Mouse (Mus musculus) cerebellum, postnatal 36 days (tissue): ENCODE results near the gene Fstl4.
A peak's percentile ranks its signal among the peaks of the same experiment; 100 is the strongest.

Source experiments
- DNase-seq, 2 experiments: peaks; one replicate each; pipeline ENCODE4 v3.0.0; 2021 to 2022; ENCODE audit warnings: mixed read lengths in 2 of 2

Gene Fstl4

DNA sequence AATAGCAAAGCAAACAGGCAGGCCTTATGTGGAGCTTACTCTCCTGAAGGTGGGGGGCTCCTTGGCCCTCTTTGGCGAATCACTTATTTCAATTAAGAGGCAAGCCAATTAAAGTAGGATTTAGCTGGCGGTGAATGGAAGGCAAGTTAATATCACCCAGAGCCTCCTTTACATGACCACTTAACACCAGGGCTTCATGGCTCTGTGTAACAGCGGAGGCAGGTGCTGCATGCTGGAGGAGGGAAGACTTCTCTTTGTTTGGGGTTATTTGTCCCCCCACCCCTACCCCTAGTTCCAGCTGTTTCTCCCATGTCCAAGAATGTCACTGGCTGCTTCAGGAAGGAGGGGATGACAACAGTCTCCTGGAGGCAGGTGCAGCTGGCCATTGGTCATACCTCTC is 10.9 kb downstream of the Fstl4 start:
- DNase-seq: no peak

DNA sequence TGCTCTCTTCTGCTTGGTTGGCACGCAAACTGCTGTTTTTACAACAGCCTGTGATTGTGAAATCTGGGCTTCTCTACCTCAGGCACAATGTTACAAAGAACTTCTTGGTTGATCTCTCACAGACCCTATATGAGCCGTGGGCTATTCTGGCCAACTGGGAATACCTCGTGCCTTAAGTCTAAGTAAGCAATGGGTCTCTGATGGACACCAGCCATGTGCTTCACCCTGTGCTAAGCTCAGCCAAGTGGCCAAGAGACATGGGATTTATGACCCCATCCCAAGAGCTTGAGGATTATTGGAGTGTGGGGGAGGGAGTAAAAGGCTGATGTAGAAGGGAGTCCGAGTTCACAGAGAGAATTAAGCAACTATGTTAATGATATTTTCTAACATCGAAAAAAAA is 18.0 kb downstream of the Fstl4 start:
- DNase-seq: no peak

DNA sequence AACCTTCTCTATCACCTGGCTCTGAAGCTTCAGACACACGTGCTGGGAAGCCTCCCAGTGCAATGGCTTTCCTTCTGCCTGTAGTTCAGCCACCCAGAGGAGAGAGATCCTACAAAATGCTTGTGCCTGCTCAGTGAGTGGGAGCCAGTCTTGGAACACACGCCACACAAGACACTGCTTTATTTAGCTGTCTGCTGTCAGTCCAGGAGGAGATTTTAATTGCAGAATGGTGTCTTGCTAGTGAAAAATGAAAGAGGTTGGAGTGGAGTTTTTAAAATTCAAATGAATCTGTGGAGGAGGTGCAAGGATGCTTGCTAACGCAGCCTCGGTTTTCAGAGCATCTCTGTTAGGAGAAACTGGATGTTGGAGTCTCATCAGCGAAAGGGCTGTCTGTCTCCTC is 29.9 kb downstream of the Fstl4 start:
- no peak for DNase-seq

DNA sequence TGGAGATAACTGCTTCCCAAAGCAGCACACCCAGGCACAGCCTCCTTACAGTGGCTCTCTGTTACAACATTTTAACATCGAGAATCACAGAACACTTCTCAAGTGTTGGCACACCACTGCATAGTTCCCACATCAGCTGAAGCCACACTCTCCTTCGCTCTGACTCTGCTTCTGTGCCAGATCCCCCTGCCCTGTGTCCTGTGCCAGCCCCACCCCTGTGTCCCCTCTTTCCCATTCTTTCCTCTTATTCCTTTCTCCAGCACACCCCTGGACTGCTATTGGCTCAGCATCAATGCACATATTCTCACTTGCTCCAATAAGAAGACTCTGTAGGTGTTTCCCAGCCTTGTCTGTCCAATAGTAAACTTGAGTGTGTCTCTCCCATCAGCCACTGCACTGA is 45.1 kb downstream of the Fstl4 start:
- no peak for DNase-seq

DNA sequence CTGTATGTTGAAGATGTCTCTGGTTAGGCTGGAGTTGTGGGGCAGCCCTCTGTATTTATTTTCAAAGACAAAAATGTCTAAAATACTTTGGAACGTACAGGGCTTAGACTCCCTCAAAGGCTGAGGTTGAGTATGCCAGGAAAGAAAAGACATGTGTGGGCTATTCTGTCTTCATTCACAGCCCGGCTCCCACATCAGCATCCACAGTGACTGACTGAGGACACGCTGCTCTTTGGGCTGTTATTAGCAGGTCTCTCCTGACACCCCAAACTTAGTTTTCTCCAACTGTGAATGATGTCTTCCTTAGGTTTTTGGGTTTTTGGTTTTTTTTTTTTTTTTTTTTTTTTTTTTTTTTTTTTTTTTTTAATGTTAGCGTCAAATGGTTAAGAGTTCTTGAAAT is 51.6 kb downstream of the Fstl4 start:
- no peak for DNase-seq

DNA sequence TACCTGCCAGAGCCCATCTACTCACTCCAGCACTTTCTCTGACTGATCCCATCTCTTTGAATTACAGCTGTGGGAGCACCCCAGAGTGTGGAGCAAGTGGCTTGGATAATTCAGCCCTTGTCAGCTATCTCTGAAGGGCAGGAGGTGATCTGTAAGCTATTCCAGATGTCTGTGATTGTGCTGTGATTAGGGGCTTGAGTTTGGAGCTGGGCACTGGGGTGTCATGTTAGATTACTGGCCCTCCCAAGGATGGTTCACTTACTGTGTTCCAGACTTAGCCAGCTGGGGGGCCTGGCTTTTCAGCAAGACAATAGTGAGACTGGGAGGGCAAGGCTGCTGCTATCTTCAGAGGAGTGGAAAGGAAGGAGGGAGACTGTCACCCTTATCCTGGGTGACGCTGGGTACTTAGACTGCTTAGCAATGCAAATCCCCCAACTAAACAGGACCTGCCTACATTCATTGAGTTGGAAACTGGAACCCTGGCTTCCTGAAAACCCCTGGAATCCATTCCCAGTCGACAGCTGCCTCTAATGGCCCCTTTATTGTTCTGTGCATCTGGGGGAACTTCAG is 56.0 kb downstream of the Fstl4 start:
- DNase-seq: no peak

DNA sequence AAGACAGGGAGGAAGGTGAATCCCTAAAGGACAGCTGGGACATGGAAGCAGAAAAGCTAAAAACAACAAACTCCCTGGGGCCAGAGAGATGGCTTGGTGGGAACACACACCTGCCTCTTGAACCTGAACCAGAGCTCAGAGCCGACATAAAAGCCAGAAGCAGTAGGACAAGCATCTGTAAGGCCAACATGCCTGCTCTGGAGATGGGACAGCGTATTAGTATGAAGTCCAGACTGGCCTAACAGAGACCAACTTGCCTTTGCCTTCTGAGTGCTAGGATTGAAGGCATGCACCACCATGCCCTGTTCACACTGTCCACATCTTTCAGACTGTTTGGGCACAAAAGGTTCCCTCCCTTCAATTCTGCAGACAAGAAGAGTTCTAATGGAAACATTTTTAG is 62.2 kb downstream of the Fstl4 start:
- no peak for DNase-seq

DNA sequence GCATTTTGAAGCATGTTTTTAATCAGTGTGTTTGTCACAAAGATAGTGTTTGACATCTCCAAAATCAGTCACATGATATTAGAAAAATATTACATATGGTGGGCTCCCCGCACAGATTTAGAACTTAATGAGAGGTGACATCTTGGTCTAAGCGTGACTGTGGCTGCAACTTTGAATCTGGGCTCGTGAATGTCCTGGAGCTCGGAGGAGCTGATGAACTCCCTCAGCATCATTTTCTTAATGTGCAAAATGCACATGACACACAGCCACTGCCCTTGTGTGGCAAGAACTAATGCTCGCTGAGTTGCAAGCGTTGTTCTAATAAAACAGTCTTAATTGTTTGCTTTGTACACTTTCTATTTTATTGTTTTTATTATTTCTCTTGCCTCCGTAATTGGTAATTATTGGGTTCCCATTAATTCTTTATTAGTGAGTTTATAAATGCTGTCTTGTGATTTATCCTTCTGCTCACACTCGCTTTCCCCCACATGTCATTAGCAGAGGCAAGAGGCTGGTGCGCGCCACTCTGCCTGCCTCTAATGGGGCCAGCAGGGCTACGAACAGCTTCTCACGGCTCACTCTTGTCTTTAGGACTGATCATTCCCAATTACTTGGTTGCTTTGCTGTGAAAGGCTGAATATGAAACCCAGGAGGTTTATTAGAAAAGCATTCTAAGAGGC is 67.3 kb downstream of the Fstl4 start:
- DNase-seq: no peak

DNA sequence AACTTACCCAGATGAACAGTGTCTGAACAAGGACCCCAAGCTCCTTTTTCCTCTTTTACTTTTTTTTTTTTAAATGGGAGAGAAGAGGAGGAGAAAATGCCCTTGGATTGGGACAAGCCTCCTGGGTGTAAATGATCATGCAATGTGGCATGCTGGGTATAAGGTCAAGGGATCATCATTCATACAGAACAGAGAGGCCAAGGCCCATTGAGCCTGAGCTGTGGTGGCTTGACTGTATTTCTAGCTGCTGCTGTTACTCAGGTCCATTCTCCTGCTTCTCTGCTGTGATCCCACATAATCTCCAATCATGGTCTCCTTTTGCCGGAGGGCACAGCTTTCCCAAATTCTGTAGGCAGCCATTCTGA is 67.9 kb downstream of the Fstl4 start:
- no peak for DNase-seq

DNA sequence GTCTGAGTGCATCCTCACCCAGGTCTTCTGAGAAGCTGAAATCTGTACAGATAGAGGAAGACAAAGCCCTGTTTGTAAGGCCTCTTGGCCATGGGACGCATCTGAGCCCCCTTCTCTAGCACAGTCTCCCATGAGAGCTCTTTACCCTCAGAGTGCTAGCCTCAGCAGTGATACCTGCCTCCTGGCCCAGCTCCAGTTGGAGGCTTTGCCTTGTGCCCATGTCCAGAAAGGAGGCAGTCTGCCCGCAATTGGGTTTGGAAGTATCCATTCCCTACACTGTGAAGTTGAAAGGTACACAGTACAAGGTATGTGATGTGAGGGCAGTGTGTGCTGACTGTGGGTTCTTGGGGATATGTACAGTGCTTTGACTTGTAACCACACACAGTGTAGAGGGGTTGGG is 84.3 kb downstream of the Fstl4 start:
- peak; percentile 34 to 42 for DNase-seq

DNA sequence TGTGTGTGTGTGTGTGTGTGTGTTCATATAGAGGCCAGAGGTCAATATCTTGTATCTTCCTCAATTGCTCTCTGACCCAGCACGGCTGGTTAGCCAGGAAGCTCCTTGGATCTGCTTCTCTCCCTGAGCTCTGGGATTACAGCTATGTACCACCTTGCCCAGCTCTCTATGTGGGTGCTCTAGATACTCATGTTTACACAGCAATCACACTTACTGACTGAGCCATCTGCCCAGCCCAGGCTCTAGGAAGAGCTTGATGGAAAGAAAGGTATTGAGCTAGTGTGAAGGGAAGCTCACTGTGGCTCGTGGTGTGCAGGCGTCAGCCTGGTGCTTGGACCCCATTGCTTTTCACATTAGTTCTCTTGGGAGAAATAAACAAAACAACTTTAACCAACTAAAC is 85.6 kb downstream of the Fstl4 start:
- DNase-seq: no peak

DNA sequence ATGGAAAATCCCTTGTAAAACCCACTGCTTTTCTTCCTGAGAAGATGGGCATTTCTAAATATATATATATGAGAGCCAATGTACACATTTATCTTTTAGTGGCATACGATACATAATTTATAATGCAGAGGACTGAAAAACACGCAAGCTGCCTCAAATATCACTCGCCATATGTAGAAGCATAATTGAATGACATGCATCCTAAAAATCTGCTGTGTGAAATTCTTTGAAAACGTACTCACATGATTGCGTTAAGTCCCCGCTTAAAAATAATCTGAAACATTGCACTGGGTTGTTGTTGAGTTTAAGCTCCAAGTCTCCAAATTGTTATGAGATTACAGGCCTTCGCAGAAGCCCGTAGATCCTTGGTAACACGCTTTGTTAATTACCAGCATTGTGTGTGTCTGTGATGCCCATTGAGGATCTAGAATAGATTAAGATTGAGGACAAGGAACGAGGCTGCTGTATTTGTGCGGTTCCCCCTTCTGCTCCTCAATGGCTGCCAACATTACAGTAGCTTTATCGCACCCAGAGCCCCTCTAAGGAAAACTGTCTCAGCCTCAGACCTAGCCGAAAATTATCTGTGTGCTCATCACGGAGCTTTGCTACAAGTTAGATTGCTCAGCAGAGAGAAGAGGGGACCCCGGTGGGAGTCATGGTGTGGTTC is 108.5 kb downstream of the Fstl4 start:
- no peak for DNase-seq

DNA sequence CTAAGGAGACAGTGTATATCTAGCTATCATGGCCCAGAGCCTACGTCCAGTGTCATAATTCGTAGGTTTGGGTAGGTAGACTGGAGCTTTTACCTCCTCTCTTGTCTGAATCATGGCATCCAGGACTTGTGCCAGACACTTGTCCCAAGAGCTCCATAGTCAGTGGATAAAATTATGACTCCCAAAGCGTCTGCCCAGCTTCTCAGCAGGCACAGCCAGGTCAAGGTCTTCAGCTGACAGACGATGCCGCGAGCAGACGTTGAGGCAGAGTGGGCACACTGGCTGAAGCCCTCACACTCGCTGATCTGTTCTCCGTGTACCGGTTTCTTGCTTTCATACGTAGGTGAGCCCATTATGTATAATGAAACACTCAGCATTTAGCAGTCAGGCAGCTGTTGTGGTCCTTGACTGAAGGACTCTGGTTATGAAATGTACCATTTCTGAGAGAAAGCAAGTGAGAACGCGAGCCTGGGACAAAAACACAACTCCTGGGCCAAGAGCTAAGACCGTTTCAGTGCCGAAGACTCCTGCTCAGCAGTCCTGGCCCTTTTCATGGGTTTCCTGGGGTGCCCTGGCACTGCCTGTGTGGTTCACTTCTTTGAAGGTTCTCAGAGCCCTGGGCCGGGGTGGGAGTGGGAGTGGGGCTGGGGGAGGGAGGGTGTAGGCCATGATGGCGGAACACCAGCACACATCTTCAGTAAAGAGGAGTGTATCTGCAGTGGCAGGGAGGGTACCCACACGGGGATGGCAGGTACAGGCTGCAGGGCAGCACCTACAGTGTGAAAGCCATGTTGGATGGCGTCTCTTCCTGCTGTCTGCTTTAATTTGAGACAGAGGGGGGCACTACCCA is 111.7 kb downstream of the Fstl4 start:
- peak; percentile 21 to 36 for DNase-seq

DNA sequence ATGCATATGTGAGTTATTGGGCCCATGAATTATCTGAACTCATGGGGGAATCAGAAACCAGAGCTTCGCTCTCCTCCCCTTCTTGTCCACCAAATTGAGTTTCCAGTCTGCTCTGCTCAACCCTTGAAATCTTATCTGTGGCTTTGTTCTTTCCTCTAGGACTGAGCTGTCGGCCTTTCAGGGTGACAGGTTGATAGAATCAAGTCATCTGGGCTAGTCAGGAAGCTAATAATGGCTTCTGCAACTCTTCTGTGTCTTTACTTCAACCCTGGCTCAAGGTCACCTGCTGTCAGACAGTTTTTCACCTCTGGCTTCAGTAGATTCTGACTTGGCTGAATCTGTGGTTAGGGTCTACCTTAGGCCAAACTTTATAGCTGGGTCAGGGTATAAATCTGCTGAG is 113.2 kb downstream of the Fstl4 start:
- DNase-seq: no peak

DNA sequence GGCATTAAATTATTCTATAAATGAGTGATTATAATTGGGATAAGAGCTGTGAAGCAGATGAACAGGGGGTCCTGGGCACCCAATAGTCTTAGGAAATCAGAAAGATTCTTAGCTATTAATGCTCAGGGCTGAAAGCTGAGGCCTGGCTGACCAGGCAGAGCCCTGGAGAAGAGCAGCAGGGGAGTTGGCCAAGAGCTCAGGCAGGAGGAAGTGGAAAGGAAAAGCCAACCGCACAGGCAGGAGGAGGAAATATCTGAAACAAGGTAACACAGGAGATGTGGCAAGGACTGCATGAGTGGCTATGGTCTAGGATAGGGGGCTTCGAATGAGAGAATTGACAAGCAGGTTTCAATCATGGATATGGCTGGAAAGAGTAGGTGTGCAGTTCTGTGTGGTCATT is 115.5 kb downstream of the Fstl4 start:
- peak; percentile 28 to 31 for DNase-seq

DNA sequence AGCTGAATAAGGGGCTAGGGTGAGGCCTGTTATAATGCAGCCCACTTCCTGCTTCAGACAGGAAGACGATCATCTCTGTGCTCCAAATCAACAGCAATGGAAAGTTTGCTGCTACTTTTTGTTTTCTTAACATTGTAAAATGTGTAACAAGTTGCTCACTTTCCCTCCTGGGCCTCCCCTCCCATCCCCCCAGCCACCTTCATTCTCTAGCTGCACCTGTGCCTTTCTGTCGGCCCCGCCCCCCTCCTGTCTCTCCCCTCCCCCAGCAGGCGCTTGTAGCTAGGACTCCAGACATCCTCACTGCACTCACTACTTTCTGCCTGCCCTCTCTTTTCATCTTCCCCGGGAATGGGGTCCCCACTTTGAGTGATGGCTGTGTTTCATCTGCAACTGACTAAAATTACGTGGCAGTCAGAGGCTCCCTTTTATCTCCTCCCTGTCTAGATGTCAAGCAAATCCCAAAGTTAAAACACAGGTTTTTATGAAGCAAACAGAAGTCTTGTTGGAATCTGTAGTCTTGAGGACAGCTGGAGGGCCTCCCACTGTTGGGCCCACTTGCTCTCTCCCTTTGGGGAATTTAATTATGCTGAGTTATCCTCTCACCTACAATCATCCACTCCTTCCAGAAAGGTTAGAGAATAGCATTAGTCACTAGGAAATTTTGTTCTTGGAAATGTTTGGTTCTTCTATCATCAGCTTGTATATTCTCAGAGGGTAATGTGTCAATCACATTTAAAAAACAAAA is 122.3 kb downstream of the Fstl4 start:
- no peak for DNase-seq

DNA sequence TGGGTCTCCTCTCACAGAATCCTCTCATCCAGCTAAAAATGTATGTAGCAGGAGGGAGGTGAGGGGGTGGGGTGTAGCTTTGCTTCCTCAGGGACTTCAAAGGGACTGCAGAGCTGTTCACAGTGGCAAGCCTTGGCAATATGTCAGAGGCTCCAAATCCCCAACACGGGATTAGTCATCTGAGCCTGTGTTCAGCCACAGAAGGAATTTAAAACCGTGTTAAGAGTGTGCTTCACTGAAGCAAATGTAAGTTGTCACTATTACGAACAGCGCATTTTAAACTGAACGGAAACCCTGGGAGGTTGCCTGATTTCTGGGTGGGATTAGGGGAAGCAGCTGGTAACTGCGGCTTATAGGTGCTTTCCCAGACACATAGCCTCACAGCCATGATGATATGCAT is 123.7 kb downstream of the Fstl4 start:
- DNase-seq: peak; percentile 12 to 16

DNA sequence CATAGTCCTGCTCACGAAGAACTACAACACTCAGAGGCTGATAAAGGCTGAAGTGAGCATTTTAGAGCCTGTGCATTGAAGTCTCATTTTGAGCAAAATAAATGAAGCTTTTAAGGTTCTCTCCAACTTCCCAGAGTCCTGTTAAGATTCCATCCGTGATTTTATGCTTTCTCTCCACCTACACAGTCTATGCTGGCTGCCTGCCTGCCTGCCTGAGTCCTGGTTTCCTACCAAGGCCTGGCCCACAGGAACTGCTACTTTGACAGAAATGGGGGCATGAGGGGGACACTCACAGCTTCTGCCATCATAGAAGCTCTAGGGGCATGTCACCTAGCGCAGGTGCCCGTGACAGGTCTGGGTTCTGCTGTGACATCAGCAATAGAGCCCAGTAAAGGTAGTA is 125.1 kb downstream of the Fstl4 start:
- DNase-seq: no peak

DNA sequence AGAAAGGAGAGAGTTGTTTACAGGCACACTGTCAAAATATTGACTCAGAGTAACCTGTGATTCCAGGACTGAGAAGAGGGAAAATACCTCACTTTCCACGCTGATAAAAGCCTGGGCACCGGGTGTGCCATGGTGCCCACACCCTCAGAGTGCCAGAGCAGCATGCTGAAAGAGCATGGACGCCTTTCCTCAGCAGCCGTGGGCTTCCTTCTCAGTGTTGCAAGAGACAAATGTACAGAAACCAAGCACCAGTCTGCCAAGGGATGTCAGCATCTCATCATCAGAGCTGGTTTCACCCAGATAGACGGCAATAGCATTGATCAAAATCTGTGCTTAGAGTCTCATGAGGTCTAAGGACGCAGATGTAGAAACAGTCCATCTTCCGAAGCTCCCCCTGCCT is 125.7 kb downstream of the Fstl4 start:
- no peak for DNase-seq

DNA sequence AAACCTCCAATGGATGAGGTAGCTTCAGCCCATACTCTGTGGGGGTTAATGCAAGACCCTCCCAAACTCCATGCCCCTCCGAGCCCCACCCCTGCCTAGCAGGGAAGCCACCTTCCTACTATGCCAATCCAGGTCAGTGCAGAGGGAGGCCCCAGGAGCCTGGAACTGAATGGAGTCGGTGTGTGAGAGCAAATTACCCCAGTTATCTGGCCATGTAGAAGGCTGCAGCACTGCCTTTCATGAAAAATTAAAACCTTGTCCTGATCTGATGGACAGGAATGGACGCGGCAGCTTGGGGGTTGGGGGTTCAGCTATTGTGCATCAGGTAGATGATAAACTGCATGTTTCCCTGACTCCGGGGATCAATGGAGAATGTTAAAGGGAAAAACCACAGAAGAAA is 139.7 kb downstream of the Fstl4 start:
- no peak for DNase-seq

DNA sequence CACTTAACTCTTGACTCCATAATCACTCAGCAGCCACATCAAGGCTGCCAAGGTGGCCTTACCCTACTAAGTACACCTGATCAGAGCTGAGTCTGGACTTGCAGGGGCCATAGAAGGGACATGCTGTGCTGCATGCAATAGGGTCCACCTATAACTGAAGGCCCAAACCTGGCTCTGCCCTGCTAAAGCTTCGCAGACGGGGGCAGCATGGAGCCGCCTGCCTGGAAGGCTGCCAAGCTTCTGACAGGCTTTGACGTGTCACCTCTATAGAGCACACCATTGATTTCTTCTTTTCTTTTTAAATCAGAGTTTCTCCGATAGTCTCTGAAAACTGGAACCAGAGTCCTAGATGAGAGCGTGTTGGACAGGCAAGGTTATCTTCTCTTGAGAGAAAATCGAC is 146.4 kb downstream of the Fstl4 start:
- DNase-seq: no peak

DNA sequence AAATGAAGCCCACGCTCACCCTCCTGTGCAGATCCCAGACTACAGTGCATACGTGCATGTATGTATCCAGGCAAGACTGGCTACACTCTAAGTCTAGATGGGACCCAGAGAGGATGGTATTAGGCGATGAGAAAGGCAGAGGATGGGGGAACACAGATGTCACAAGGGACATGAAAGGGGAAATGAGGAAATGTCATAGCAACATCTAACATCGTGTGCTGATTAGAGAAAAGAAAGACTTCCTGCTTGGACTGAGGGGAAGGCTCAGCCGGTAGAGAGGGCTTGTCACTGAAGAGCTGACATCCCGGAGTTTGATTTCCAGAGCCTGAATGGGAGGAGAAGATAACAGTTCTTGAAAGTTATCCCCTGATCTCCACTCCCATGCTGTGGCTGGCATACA is 150.0 kb downstream of the Fstl4 start:
- DNase-seq: no peak

DNA sequence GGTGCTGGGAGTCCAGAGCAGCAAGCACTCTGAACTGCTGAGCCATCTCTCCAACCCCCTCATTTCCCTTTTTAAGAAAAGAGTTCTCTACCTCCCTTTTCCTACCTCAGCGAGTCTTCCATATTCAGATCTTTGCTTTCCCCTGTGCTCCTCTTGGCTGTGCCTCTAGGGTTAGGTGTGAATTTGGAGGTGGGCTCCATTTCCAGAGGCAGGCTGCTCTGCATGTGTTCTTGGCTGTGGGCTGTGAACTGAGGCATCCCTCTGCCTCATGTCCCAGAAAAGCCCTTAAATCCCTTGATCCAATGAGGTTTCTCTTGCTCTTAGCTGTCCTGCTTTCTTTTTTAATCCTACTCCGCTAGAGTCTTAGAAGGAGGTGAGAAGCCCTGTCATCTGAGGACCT is 151.2 kb downstream of the Fstl4 start:
- DNase-seq: no peak
